Mouse (Mus musculus) neural tube, embryonic 15.5 days (tissue): ENCODE results near the gene Mknk1. TPM values are rescaled to one million over a fixed set of nuclear protein-coding genes. Genes with fewer than 3 reads are reported as not detected.
A peak's percentile ranks its signal among the peaks of the same experiment; 100 is the strongest.

Experiments
- ATAC-seq: fragments of 200-750 bp; cut with Nextera tagmentation; 2 replicates; pipeline ENCODE4 v1.8.0; 2017; ENCODE audit warnings: mild to moderate bottlenecking, moderate TSS enrichment, moderate library complexity; ENCODE audit not compliant: low FRiP score
- H3K27ac ChIP-seq: fragments of 300-500 bp; sonication (generic); replicated peaks from 2 replicates; pipeline ENCODE4 v1.5.1; 2015; ENCODE audit warnings: mild to moderate bottlenecking, inconsistent platforms
- H3K27me3 ChIP-seq: fragments of 300-500 bp; sonication (generic); replicated peaks from 2 replicates; pipeline ENCODE4 v1.6.1; 2015; ENCODE audit warnings: inconsistent platforms
- H3K36me3 ChIP-seq: fragments of 300-500 bp; sonication (generic); 2 replicates; pipeline ENCODE4 v1.6.1; 2015; ENCODE audit warnings: inconsistent platforms
- H3K4me1 ChIP-seq: fragments of 300-500 bp; sonication (generic); 2 replicates; pipeline ENCODE4 v1.6.1; 2015; ENCODE audit warnings: inconsistent platforms
- H3K4me2 ChIP-seq: fragments of 300-500 bp; sonication (generic); 2 replicates; pipeline ENCODE4 v1.6.1; 2015; ENCODE audit warnings: inconsistent platforms, mild to moderate bottlenecking, moderate library complexity
- H3K4me3 ChIP-seq: fragments of 300-500 bp; sonication (generic); replicated peaks from 2 replicates; pipeline ENCODE4 v1.5.1; 2015; ENCODE audit warnings: mild to moderate bottlenecking, inconsistent platforms
- H3K9ac ChIP-seq: fragments of 300-500 bp; sonication (generic); replicated peaks from 2 replicates; pipeline ENCODE4 v1.6.1; 2015; ENCODE audit warnings: mild to moderate bottlenecking, inconsistent platforms
- H3K9me3 ChIP-seq: fragments of 300-500 bp; sonication (generic); replicated peaks from 2 replicates; pipeline ENCODE4 v1.6.1; 2016; ENCODE audit warnings: inconsistent platforms
- WGBS: fragments of 180-500 bp; shearing (Covaris S2); methylation state at CpG from one replicate; pipeline ENCODE4 v1.1.7; 2015; ENCODE audit warnings: mixed read lengths; 5-methylcytosine and 5-hydroxymethylcytosine counted together
- polyA plus RNA-seq: library from polyadenylated mRNA; unstranded; fragments of >200 nt; fragmentation: Nextera tagmentation; extraction: Ambion mirVana; gene quantifications from 2 replicates; pipeline ENCODE4 v1.2.1, GENCODE M21; 2015

The Mknk1 gene
- polyA plus RNA-seq, 1 experiment from 2014 or later, result 25.3 TPM

- H3K4me2 ChIP-seq, result no peak overlapping the region
- H3K4me3 ChIP-seq, result no peak overlapping the region
- no peaks in the 10 kb centered on the region for H3K27me3 ChIP-seq
- no peak overlapping the region for H3K9ac ChIP-seq
- H3K36me3 ChIP-seq, result peaks cover 20% of the 10 kb centered on the region
- no peak overlapping the region for H3K27ac ChIP-seq
- 56% methylated on average over 5 of the region's 5 CpGs for WGBS
- no peaks in the 10 kb centered on the region for H3K4me1 ChIP-seq
- H3K9me3 ChIP-seq, result no peaks in the 10 kb centered on the region
- no peak for ATAC-seq
Observed at GRCm38 (mm10) chr4:115847377-115847776, 8.4 kb downstream of the Mknk1 start.

GRCm38 (mm10) chr4:115848083-115848482 is 9.1 kb downstream of the Mknk1 start:
- no peak for ATAC-seq
- H3K9ac ChIP-seq, result no peak overlapping the region
- H3K4me2 ChIP-seq, result no peak overlapping the region
- H3K27me3 ChIP-seq, result no peaks in the 10 kb centered on the region
- H3K4me3 ChIP-seq, result no peak overlapping the region
- peaks cover 20% of the 10 kb centered on the region for H3K36me3 ChIP-seq
- no peaks in the 10 kb centered on the region for H3K9me3 ChIP-seq
- 96% methylated on average over 1 of the region's 1 CpGs for WGBS
- no peaks in the 10 kb centered on the region for H3K4me1 ChIP-seq
- H3K27ac ChIP-seq, result no peak overlapping the region

GRCm38 (mm10) chr4:115848990-115849677 is 10.1 kb downstream of the Mknk1 start:
- WGBS, result 56% methylated on average over 8 of the region's 8 CpGs
- no peak overlapping the region for H3K9ac ChIP-seq
- no peak overlapping the region for H3K4me2 ChIP-seq
- no peaks in the 10 kb centered on the region for H3K4me1 ChIP-seq
- H3K9me3 ChIP-seq, result no peaks in the 10 kb centered on the region
- H3K27ac ChIP-seq, result no peak overlapping the region
- ATAC-seq, result no peak
- H3K27me3 ChIP-seq, result no peaks in the 10 kb centered on the region
- peaks cover 20% of the 10 kb centered on the region for H3K36me3 ChIP-seq
- no peak overlapping the region for H3K4me3 ChIP-seq

- Histone ChIP-seq H3K27me3 (no peaks in the 10 kb centered on the region), H3K27ac (no peak overlapping the region), H3K36me3 (peaks cover 20% of the 10 kb centered on the region), H3K4me2 (no peak overlapping the region), H3K9ac (no peak overlapping the region), H3K9me3 (no peaks in the 10 kb centered on the region), H3K4me1 (peaks cover 8% of the 10 kb centered on the region), H3K4me3 (no peak overlapping the region)
- 81% methylated on average over 2 of the region's 2 CpGs for whole genome bisulfite sequencing
- no peak for ATAC-seq
Observed at GRCm38 (mm10) chr4:115850111-115850510, 11.1 kb downstream of the Mknk1 start.

- no peaks in the 10 kb centered on the region for H3K27me3 ChIP-seq
- no peak for ATAC-seq
- no peak overlapping the region for H3K4me3 ChIP-seq
- no peak overlapping the region for H3K4me2 ChIP-seq
- H3K9ac ChIP-seq, result no peak overlapping the region
- H3K27ac ChIP-seq, result no peak overlapping the region
- H3K36me3 ChIP-seq, result peaks cover 20% of the 10 kb centered on the region
- WGBS, result 53% methylated on average over 2 of the region's 2 CpGs
- no peaks in the 10 kb centered on the region for H3K9me3 ChIP-seq
- peaks cover 13% of the 10 kb centered on the region for H3K4me1 ChIP-seq
Observed at GRCm38 (mm10) chr4:115850631-115851030, 11.6 kb downstream of the Mknk1 start.

- Histone ChIP-seq H3K9me3 (no peaks in the 10 kb centered on the region), H3K4me2 (no peak overlapping the region), H3K9ac (no peak overlapping the region), H3K36me3 (peaks cover 20% of the 10 kb centered on the region), H3K4me3 (no peak overlapping the region), H3K27ac (no peak overlapping the region), H3K4me1 (peaks cover 22% of the 10 kb centered on the region), H3K27me3 (no peaks in the 10 kb centered on the region)
- no peak for ATAC-seq
- WGBS, result 89% methylated on average over 6 of the region's 6 CpGs
Observed at GRCm38 (mm10) chr4:115851569-115851968, 12.6 kb downstream of the Mknk1 start.

GRCm38 (mm10) chr4:115855100-115855499 is 16.1 kb downstream of the Mknk1 start:
- peaks cover 24% of the 10 kb centered on the region for H3K4me1 ChIP-seq
- no peak overlapping the region for H3K4me3 ChIP-seq
- H3K27ac ChIP-seq, result peak overlapping the region; percentile 46
- no peak overlapping the region for H3K9ac ChIP-seq
- H3K27me3 ChIP-seq, result no peaks in the 10 kb centered on the region
- ATAC-seq, result no peak
- H3K9me3 ChIP-seq, result no peaks in the 10 kb centered on the region
- 50% methylated on average over 6 of the region's 6 CpGs for WGBS
- no peak overlapping the region for H3K4me2 ChIP-seq
- H3K36me3 ChIP-seq, result peaks cover 16% of the 10 kb centered on the region; the same call in 1 of the 2 replicates

GRCm38 (mm10) chr4:115855609-115856008 is 16.6 kb downstream of the Mknk1 start:
- WGBS, result 33% methylated on average over 4 of the region's 4 CpGs
- ATAC-seq, result peak; percentile 53; the same call in 1 of the 2 replicates
- no peaks in the 10 kb centered on the region for H3K27me3 ChIP-seq
- peaks cover 24% of the 10 kb centered on the region for H3K4me1 ChIP-seq
- no peak overlapping the region for H3K4me3 ChIP-seq
- H3K4me2 ChIP-seq, result no peak overlapping the region
- H3K27ac ChIP-seq, result peak overlapping the region; percentile 46; the same call in 1 of the 2 replicates
- H3K9me3 ChIP-seq, result no peaks in the 10 kb centered on the region
- no peak overlapping the region for H3K9ac ChIP-seq
- peaks cover 16% of the 10 kb centered on the region; the same call in 1 of the 2 replicates for H3K36me3 ChIP-seq

- peaks cover 24% of the 10 kb centered on the region for H3K4me1 ChIP-seq
- H3K4me2 ChIP-seq, result no peak overlapping the region
- 0 out of 2 replicates have a peak overlapping the region, but pooled peaks have one; percentile 46 for H3K27ac ChIP-seq
- H3K36me3 ChIP-seq, result peaks cover 16% of the 10 kb centered on the region; the same call in 1 of the 2 replicates
- no peak overlapping the region for H3K9ac ChIP-seq
- no peak for ATAC-seq
- H3K9me3 ChIP-seq, result no peaks in the 10 kb centered on the region
- H3K27me3 ChIP-seq, result no peaks in the 10 kb centered on the region
- H3K4me3 ChIP-seq, result no peak overlapping the region
- WGBS, result 45% methylated on average over 4 of the region's 4 CpGs
Observed at GRCm38 (mm10) chr4:115856282-115856681, 17.3 kb downstream of the Mknk1 start.

GRCm38 (mm10) chr4:115857293-115857883 is 18.4 kb downstream of the Mknk1 start:
- 82% methylated on average over 9 of the region's 9 CpGs for WGBS
- peaks cover 16% of the 10 kb centered on the region; the same call in 1 of the 2 replicates for H3K36me3 ChIP-seq
- H3K9ac ChIP-seq, result no peak overlapping the region
- H3K4me2 ChIP-seq, result no peak overlapping the region
- H3K27me3 ChIP-seq, result no peaks in the 10 kb centered on the region
- no peak for ATAC-seq
- H3K27ac ChIP-seq, result no peak overlapping the region
- H3K4me1 ChIP-seq, result peaks cover 24% of the 10 kb centered on the region
- H3K9me3 ChIP-seq, result no peaks in the 10 kb centered on the region
- H3K4me3 ChIP-seq, result no peak overlapping the region

- WGBS, result 37% methylated on average over 7 of the region's 7 CpGs
- no peaks in the 10 kb centered on the region for H3K27me3 ChIP-seq
- H3K4me2 ChIP-seq, result no peak overlapping the region
- 0 out of 2 replicates have a peak overlapping the region, but pooled peaks have one; percentile 15 for H3K27ac ChIP-seq
- H3K9ac ChIP-seq, result no peak overlapping the region
- peaks cover 14% of the 10 kb centered on the region for H3K4me1 ChIP-seq
- no peak overlapping the region for H3K4me3 ChIP-seq
- H3K9me3 ChIP-seq, result no peaks in the 10 kb centered on the region
- peaks cover 13% of the 10 kb centered on the region; the same call in 1 of the 2 replicates for H3K36me3 ChIP-seq
- no peak for ATAC-seq
Observed at GRCm38 (mm10) chr4:115863352-115863751, 24.4 kb downstream of the Mknk1 start.

GRCm38 (mm10) chr4:115863880-115864279 is 24.9 kb downstream of the Mknk1 start:
- H3K9ac ChIP-seq, result no peak overlapping the region
- H3K4me3 ChIP-seq, result no peak overlapping the region
- peaks cover 17% of the 10 kb centered on the region for H3K4me1 ChIP-seq
- no peak overlapping the region for H3K27ac ChIP-seq
- no peaks in the 10 kb centered on the region for H3K9me3 ChIP-seq
- ATAC-seq, result 0 out of 2 replicates have a peak, but pooled peaks have one; percentile 34
- 16% methylated on average over 10 of the region's 10 CpGs for WGBS
- H3K36me3 ChIP-seq, result peaks cover 13% of the 10 kb centered on the region; the same call in 1 of the 2 replicates
- no peak overlapping the region for H3K4me2 ChIP-seq
- no peaks in the 10 kb centered on the region for H3K27me3 ChIP-seq
